Mouse (Mus musculus) layer of hippocampus, adult 2 months (tissue): ENCODE results near the gene Tshr. TPM values are rescaled to one million over a fixed set of nuclear protein-coding genes. Genes with fewer than 3 reads are reported as not detected.

Experiments
- DNase-seq, 2 experiments: peaks; one replicate each; pipeline ENCODE4 v3.0.0; 2022; ENCODE audit warnings: low spot score in 2 of 2
- H3K27ac ChIP-seq: fragments of 200-600 bp; 2 replicates; pipeline ENCODE4 v1.8.1; 2022
- H3K4me3 ChIP-seq: fragments of 200-600 bp; 2 replicates; pipeline ENCODE4 v1.8.1; 2022; ENCODE audit warnings: mild to moderate bottlenecking
- CTCF ChIP-seq: fragments of 200-600 bp; conservative IDR thresholded peaks from 2 replicates; pipeline ENCODE4 v1.8.1; 2022; ENCODE audit warnings: antibody characterized with exemption, mild to moderate bottlenecking, moderate library complexity
- total RNA-seq, 2 experiments: library from RNA; stranded (reverse); gene quantifications; 2 replicates each; pipeline ENCODE4 v1.2.3; 2021

The Tshr gene
- total RNA-seq, 2 experiments from 2014 or later, result 0.23 to 0.37 TPM

- no peak overlapping the region for H3K4me3 ChIP-seq
- no peak for TF ChIP-seq CTCF
- DNase-seq, result no peak
- H3K27ac ChIP-seq, result no peak overlapping the region
Observed at GRCm38 (mm10) chr12:91592128-91592527, 207.8 kb downstream of the Tshr start.

Other genes starting within 250 kb of the Tshr start
- gene Cep128, start 154 bp upstream of the Tshr start, total RNA-seq, result 1 to 10 TPM; 8.4 to 9.3 TPM
- 10 to 100 TPM; 52.2 to 53.0 TPM for gene Gtf2a1, start 205.9 kb downstream of the Tshr start, total RNA-seq